Mouse (Mus musculus): ENCODE results near the gene Abhd4. TPM values are rescaled to one million over a fixed set of nuclear protein-coding genes. Genes with fewer than 3 reads are reported as not detected.

Gene Abhd4
- polyA plus RNA-seq, 1 experiment from 2014 or later, result 96.0 TPM

DNA sequence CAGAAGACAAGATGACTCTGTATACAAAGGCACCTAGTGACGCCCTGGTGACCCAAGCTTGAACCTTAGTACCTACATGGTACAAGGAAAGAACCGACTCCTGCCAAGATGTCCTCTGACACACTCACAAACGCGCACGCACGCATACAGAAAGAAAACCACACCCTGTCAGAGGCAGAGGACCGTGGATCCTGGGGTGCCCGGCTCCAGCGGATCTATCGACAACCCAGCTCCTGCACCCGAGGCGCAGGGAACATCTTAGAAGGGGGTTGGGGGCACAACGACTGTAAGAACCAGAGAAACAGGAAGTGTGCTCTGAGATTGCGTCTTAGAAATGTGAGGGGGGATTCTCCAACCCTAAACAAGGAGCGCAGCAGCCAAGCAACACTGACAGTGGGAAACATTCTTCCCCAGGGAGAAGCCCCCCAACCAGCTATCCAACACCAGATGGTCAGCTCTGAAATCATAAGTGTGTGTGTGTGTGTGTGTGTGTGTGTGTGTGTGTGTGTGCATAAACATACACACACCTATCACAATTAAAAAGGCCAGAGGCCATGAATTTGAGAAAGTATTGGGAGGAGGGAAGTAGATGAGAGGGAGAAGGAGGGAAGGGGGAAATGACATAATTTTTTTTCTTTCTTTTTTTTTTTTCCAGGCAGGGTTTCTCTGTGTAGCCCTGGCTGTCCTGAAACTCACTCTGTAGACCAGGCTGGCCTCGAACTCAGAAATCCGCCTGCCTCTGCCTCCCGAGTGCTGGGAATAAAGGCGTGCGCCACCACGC, 22.6 kb upstream of the Abhd4 start:
- WGBS, result 70% methylated on average over 21 of the region's 21 CpGs
- no peak overlapping the region for H3K4me3 ChIP-seq
- no peaks in the 10 kb centered on the region for H3K27me3 ChIP-seq
- peaks cover 63% of the 10 kb centered on the region for H3K4me1 ChIP-seq (replicated peaks)
- no peaks in the 10 kb centered on the region for H3K9me3 ChIP-seq (replicated peaks)
- no peak overlapping the region for H3K4me2 ChIP-seq
- H3K36me3 ChIP-seq, result peaks cover 9% of the 10 kb centered on the region; the same call in 1 of the 2 replicates
- no peak overlapping the region for H3K27ac ChIP-seq
- H3K9ac ChIP-seq, result no peak overlapping the region
- ATAC-seq (replicated peaks; ENCODE audit: insufficient number of reproducible peaks, insufficient read depth, low FRiP score, low read depth), result no peak

DNA sequence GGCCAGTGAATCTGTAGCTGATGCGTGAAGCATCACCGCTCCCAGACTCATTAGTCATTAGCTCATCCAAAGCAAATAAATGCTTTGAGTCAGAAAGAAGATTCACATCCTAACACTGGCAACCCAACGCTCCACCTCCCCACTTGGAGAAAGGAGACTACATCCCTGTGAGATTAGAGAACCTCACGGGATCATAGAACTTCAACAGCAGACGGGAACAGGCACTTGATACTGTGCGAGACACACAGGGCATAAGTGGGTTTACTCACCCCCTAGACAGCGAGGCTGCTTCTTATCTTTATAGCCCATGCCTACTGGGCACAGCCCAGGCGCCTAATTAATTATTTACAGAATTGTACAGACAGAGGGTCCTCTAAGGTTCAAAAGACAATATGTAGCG, 21.8 kb upstream of the Abhd4 start:
- H3K27ac ChIP-seq, result 0 out of 2 replicates have a peak overlapping the region, but pooled peaks have one; percentile 15
- H3K36me3 ChIP-seq, result peaks cover 9% of the 10 kb centered on the region; the same call in 1 of the 2 replicates
- no peak for ATAC-seq (replicated peaks; ENCODE audit: insufficient number of reproducible peaks, insufficient read depth, low FRiP score, low read depth)
- H3K9me3 ChIP-seq (replicated peaks), result no peaks in the 10 kb centered on the region
- 54% methylated on average over 9 of the region's 9 CpGs for WGBS
- H3K4me3 ChIP-seq, result no peak overlapping the region
- H3K4me1 ChIP-seq (replicated peaks), result peaks cover 60% of the 10 kb centered on the region
- H3K4me2 ChIP-seq, result no peak overlapping the region
- no peak overlapping the region for H3K9ac ChIP-seq
- no peaks in the 10 kb centered on the region for H3K27me3 ChIP-seq

DNA sequence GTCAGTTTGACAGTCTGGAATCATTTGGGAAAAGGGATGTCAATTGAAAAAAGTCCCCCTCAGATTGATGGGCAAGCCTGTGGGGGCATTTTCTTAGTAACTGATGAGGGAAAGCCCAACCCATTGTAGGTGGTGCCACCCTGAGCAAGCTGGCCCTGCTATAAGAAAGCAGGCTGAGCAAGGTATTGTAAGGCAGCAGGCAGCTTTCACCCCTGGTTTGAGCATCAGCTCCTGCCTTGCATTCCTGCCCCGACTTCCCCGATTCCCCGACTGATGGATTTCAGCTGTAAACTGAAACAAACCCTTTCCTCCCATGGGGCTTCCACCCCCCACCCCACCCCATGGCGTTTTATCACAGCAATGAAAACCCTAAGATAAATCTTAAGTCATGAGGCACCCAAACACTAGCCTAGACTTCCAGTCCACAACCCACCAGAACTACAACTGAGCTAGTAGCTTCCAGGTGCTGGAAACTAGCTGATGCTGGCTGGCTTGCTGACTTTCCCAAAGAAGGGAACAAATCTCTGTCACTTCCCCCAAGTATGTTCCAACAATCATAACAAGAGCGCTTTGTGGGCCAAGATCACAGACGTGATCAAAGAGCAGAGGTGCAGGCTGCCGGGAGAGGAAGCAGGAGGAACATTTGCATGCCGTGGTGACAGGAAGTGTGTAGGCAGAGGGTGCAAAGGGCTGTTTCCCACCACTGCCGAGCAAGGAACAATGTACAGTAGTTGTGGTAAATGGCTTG, 21.0 kb upstream of the Abhd4 start:
- Histone ChIP-seq H3K27ac (peak overlapping the region; percentile 71), H3K9ac (no peak overlapping the region), H3K9me3 (replicated peaks) (no peaks in the 10 kb centered on the region), H3K36me3 (peaks cover 9% of the 10 kb centered on the region; the same call in 1 of the 2 replicates), H3K4me2 (peak overlapping the region; percentile 19), H3K4me1 (replicated peaks) (peaks cover 53% of the 10 kb centered on the region), H3K27me3 (no peaks in the 10 kb centered on the region), H3K4me3 (no peak overlapping the region)
- 18% methylated on average over 9 of the region's 9 CpGs for WGBS
- ATAC-seq (replicated peaks; ENCODE audit: insufficient number of reproducible peaks, insufficient read depth, low FRiP score, low read depth), result no peak

DNA sequence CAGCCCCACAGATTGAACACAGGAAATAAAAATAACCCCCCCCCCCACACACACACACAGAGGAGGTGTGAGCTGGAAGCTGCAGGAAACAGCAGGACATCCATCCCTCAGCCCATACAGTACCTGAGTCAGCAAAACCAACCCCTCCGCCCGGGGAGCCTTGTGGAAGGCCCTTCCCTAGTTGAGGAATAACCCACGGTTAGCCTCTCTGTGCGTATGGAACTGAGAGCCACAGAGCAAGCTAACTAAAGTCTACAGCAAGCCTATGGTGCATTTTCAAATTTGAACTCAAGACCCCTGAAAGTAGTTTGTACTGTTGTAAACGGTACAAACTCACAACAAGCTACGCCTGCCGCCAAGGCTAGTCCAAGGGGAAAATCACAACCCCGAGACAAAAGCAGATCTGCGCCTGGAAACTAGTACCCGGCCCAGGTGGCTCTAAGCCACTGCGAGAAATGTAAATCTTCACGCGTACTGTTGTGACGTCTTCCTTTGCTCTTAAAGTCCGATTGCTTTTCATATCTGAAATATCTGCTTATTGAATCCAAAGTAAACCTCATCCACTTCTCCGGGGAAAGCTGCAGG, 20.3 kb upstream of the Abhd4 start:
- peak; percentile 59 for ATAC-seq (replicated peaks; ENCODE audit: insufficient number of reproducible peaks, insufficient read depth, low FRiP score, low read depth)
- Histone ChIP-seq H3K4me2 (peak overlapping the region; percentile 19; the same call in 1 of the 2 replicates), H3K4me1 (replicated peaks) (peaks cover 48% of the 10 kb centered on the region), H3K36me3 (peaks cover 9% of the 10 kb centered on the region; the same call in 1 of the 2 replicates), H3K9ac (no peak overlapping the region), H3K27ac (peak overlapping the region; percentile 71), H3K27me3 (no peaks in the 10 kb centered on the region), H3K4me3 (no peak overlapping the region), H3K9me3 (replicated peaks) (no peaks in the 10 kb centered on the region)
- 57% methylated on average over 16 of the region's 16 CpGs for WGBS

DNA sequence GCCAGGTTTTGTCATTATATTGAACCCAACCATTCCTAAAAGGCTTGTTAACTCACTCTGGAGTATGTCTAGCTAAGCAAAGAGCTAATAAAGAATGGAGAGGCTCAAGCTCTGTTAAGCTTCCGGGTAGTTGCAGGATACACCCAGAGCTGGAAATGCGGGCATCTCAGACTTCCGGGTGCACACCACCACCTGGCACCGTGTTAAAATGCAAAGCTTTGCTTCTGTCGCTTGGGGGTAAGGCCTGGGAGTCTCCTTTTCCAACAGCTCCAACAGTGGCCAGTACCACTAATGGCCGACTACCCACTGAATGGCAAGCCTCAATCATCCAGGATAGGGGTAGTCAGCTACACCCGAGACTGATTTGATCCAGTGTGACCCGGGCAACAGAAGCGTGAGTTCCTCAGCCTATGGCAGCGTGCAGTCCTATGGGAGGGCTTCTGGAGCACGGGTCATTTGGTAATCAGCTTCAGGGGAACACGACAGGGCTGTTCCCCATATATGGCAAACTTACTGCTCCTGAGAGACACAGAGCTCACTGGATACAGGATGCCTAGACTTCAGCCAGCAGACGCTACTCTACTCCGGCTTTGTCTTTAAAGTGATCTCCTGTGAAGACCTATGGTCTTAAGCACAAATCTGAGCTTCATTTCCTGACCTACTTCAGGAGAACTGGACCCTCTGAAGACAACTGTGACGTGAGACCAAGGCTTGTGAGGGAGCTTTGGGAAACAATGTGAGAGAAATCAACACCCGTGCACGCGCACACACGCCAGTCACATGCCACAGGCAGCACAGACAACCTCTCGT, 19.6 kb upstream of the Abhd4 start:
- H3K4me2 ChIP-seq, result peak overlapping the region; percentile 13
- 0 out of 2 replicates have a peak, but pooled peaks have one; percentile 56 for ATAC-seq (replicated peaks; ENCODE audit: insufficient number of reproducible peaks, insufficient read depth, low FRiP score, low read depth)
- peaks cover 41% of the 10 kb centered on the region for H3K4me1 ChIP-seq (replicated peaks)
- H3K4me3 ChIP-seq, result no peak overlapping the region
- H3K9ac ChIP-seq, result no peak overlapping the region
- WGBS, result 57% methylated on average over 20 of the region's 20 CpGs
- H3K36me3 ChIP-seq, result peaks cover 9% of the 10 kb centered on the region; the same call in 1 of the 2 replicates
- H3K9me3 ChIP-seq (replicated peaks), result no peaks in the 10 kb centered on the region
- H3K27me3 ChIP-seq, result no peaks in the 10 kb centered on the region
- H3K27ac ChIP-seq, result peak overlapping the region; percentile 71

DNA sequence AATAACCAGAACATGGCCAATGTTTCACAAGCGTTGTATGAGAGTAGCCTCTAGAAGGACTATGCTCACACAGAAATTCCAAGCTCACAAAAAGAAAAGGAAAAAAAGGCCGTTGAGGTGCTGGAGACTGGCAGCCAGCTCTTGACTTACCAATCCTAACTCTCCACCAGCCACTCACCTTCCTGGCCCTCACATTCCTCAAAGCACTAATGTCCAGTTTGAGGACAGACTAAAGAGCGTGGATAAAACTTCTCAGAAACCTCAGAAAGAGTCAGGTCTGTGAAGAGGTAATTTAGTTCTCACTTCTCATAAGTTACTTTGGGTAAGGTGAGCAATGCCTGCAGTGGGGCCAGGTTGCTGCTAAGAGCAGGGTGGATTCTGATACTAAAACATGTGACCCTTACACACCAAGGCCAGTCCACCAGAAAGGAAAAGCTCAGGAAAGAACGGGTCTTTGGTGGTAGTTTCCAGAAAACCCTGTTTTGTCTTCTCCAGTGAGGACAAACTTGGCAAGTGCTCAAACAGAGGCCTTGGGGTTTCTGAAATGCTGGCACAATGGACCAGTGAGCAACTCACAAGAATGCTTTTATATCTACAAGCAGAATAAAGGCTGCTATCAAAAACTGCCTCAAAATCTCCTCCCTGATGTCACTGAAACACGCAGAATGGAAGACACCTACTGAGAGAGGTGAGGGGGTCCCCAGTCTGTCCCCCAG, 18.0 kb upstream of the Abhd4 start:
- H3K27ac ChIP-seq, result no peak overlapping the region
- H3K4me2 ChIP-seq, result no peak overlapping the region
- no peaks in the 10 kb centered on the region for H3K27me3 ChIP-seq
- H3K9ac ChIP-seq, result no peak overlapping the region
- WGBS, result 75% methylated on average over 5 of the region's 5 CpGs
- peaks cover 16% of the 10 kb centered on the region for H3K36me3 ChIP-seq
- H3K9me3 ChIP-seq (replicated peaks), result no peaks in the 10 kb centered on the region
- no peak overlapping the region for H3K4me3 ChIP-seq
- no peak for ATAC-seq (replicated peaks; ENCODE audit: insufficient number of reproducible peaks, insufficient read depth, low FRiP score, low read depth)
- H3K4me1 ChIP-seq (replicated peaks), result peaks cover 44% of the 10 kb centered on the region

DNA sequence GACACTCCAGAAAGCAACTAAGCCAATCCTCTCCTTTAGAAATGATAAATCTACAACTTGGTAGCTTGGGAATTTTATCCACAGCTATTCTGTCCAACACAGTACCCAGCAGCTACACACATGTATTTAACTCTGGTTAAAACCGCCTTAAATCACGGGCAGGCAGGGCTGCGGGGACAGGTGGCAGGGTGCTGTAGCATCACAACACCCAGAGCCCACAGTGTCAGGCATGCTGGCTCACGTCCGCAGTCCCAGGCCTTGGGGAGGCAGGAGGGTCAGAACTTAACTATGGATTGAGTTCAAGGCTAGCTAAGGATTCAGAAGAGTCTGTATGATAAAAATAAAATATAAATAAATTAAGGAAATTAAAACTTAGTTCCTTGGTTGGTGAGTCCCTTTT, 17.1 kb upstream of the Abhd4 start:
- no peak for ATAC-seq (replicated peaks; ENCODE audit: insufficient number of reproducible peaks, insufficient read depth, low FRiP score, low read depth)
- Histone ChIP-seq H3K4me1 (replicated peaks) (peaks cover 38% of the 10 kb centered on the region), H3K4me2 (no peak overlapping the region), H3K9ac (no peak overlapping the region), H3K4me3 (no peak overlapping the region), H3K36me3 (peaks cover 25% of the 10 kb centered on the region), H3K9me3 (replicated peaks) (no peaks in the 10 kb centered on the region), H3K27ac (no peak overlapping the region), H3K27me3 (no peaks in the 10 kb centered on the region)
- 85% methylated on average over 5 of the region's 5 CpGs for WGBS

DNA sequence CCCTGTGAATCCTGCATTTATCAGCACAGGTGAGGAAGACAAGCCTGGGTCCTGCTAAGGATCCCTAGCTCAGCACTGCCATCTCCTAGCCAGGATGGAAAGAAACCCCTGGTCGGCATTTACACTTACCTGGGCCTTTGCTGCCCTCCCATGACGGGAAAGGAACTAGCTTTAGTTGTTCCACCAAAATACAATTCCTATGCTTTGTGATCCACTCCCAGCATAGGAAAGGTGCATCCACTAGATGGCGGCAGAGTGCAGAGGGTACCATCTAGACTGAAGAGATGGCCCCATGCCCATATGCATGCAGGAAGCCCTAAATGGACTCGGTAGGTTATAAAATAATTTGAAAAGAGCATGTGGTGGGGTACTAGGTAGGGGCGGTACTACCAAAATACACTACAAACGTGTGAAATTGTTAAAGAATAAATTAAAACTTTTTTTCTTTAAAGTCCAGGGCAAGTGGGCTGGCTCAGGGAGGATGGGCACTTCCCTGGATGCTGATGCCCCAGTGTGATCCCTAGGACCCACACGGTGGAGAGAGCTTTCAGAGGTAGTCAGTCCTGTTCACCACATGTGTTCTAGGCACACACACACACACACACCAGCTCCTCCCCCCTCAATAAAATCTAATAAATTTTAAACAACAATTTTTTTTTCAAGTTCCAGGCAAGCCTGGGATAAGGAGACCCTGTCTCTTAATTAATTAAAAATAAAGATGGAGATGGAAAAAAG, 14.8 kb upstream of the Abhd4 start:
- peaks cover 41% of the 10 kb centered on the region for H3K36me3 ChIP-seq
- 15% methylated on average over 7 of the region's 7 CpGs for WGBS
- ATAC-seq (replicated peaks; ENCODE audit: insufficient number of reproducible peaks, insufficient read depth, low FRiP score, low read depth), result peak; percentile 40; the same call in 1 of the 2 replicates

DNA sequence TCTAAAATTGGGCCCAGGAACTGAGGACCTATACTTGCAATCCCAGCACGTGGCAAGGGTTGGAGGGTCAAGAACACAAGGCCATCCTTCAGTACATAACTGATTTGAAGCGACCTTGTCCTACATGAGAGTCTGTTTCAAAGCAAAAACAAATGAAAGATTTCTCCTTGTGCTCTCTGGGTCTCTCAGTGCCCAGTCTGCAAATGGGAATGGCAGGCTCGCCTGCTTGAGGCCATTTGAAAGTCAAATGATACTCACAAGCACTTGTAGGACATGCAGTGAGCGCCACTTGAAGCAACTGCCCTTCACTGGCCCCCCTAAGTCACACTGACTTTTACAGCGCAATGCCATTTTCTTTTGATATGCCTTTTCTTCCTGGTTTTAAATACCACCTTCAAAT, 13.4 kb upstream of the Abhd4 start:
- peaks cover 35% of the 10 kb centered on the region for H3K36me3 ChIP-seq
- 74% methylated on average over 5 of the region's 5 CpGs for WGBS
- H3K4me2 ChIP-seq, result no peak overlapping the region
- H3K27ac ChIP-seq, result peak overlapping the region; percentile 46
- H3K9ac ChIP-seq, result no peak overlapping the region
- no peaks in the 10 kb centered on the region for H3K9me3 ChIP-seq (replicated peaks)
- no peak for ATAC-seq (replicated peaks; ENCODE audit: insufficient number of reproducible peaks, insufficient read depth, low FRiP score, low read depth)
- H3K27me3 ChIP-seq, result no peaks in the 10 kb centered on the region
- peaks cover 14% of the 10 kb centered on the region for H3K4me1 ChIP-seq (replicated peaks)
- H3K4me3 ChIP-seq, result no peak overlapping the region

More for the DNA sequence above, 14.8 kb upstream of the Abhd4 start:
- Histone ChIP-seq H3K4me3 (no peak overlapping the region), H3K9me3 (replicated peaks) (no peaks in the 10 kb centered on the region), H3K27ac (no peak overlapping the region), H3K9ac (no peak overlapping the region), H3K4me2 (no peak overlapping the region), H3K4me1 (replicated peaks) (peaks cover 22% of the 10 kb centered on the region), H3K27me3 (no peaks in the 10 kb centered on the region)

DNA sequence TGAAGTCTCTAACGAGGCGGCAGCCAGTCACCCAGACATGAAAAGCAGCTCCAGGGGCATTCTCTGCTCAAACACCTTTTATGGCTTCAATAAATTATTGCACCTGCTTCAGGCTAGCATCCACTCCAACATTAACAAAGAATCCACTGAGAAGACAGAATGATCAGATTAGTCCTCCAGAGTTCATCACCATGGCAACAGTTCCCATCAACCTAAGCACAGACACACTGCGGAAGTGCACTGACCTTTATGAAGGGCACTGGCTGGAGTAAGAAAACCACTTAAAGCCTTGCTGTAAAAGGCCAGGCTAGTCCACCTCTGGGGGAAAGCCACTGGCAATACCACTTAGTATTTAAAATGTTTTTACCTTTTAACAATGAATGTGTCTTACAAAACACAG, 9.8 kb upstream of the Abhd4 start:
- H3K27ac ChIP-seq, result peak overlapping the region; percentile 36; the same call in 1 of the 2 replicates
- H3K4me1 ChIP-seq (replicated peaks), result peaks cover 19% of the 10 kb centered on the region
- ATAC-seq (replicated peaks; ENCODE audit: insufficient number of reproducible peaks, insufficient read depth, low FRiP score, low read depth), result no peak
- no peak overlapping the region for H3K9ac ChIP-seq
- peaks cover 37% of the 10 kb centered on the region for H3K36me3 ChIP-seq
- H3K4me3 ChIP-seq, result no peak overlapping the region
- 42% methylated on average over 3 of the region's 3 CpGs for WGBS
- no peak overlapping the region for H3K4me2 ChIP-seq
- no peaks in the 10 kb centered on the region for H3K27me3 ChIP-seq
- H3K9me3 ChIP-seq (replicated peaks), result no peaks in the 10 kb centered on the region
